Mouse (Mus musculus) brown adipose tissue, adult 24 weeks (tissue): ENCODE measurements around the gene Scgb1c1. TPM values are rescaled to one million over a fixed set of nuclear protein-coding genes. Genes with fewer than 3 reads are reported as not detected.
"Not testable (repeated sequence)": the region's sequence is repeated elsewhere in the genome, so short reads cannot be mapped to it uniquely, and the experiment has no call there.

Experiments used
- H3K27ac ChIP-seq: fragments of 200-500 bp; replicated peaks from 2 replicates; pipeline ENCODE4 v1.5.1; 2012; ENCODE audit warnings: low read depth, mild to moderate bottlenecking, low read length
- H3K4me1 ChIP-seq: fragments of 200-500 bp; 2 replicates; pipeline ENCODE4 v1.6.1; 2012; ENCODE audit warnings: low read length, mixed read lengths; ENCODE audit not compliant: control insufficient read depth, insufficient read depth, insufficient read length
- H3K4me3 ChIP-seq: fragments of 200-500 bp; 2 replicates; pipeline ENCODE4 v1.5.1; 2012; ENCODE audit warnings: low read depth, mild to moderate bottlenecking, low read length, moderate library complexity; ENCODE audit not compliant: insufficient read depth
- polyA plus RNA-seq: library from polyadenylated mRNA; stranded (reverse); fragments of >200 nt; gene quantifications from 2 replicates; pipeline ENCODE4 v1.2.4, GENCODE M21; 2012; ENCODE audit not compliant: missing spikeins, insufficient read depth, insufficient read length

Scgb1c1 gene
- polyA plus RNA-seq, 1 experiment, result not detected

- Histone ChIP-seq H3K27ac (peak overlapping the region; percentile 21; the same call in 1 of the 2 replicates), H3K4me3 (peak overlapping the region; percentile 65), H3K4me1 (peaks cover 6% of the 10 kb centered on the region; the same call in 1 of the 2 replicates)
Measured at GRCm38 (mm10) chr7:140882469-140882803, 37.1 kb downstream of the Scgb1c1 start.

- not testable (repeated sequence) for H3K4me1 ChIP-seq, H3K27ac ChIP-seq, H3K4me3 ChIP-seq
Measured at GRCm38 (mm10) chr7:140890636-140891035, 45.3 kb downstream of the Scgb1c1 start.

DNA sequence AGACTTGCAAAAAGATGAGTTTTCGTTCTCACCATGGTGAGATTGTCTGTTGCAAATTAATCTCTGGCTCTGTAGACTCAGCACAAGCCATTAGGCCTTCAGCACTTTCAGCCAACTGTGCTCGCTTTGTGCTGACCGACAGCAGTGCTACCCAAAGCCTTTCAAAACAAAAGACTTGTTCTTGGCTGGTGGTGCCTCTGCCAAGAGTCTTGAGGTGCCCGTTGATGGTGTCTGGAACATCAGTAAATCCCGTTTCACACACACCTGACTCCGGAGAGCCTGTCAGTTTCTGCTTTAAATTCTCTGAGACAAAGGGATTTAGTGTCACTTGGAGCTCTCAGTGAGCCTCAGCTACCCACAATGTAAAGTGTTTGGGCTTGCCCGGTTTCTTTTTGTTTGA, 48.7 kb downstream of the Scgb1c1 start:
- H3K4me3 ChIP-seq, result no peak overlapping the region
- no peak overlapping the region for H3K27ac ChIP-seq
- H3K4me1 ChIP-seq, result no peaks in the 10 kb centered on the region

- no peak overlapping the region for H3K27ac ChIP-seq
- H3K4me3 ChIP-seq, result no peak overlapping the region
- H3K4me1 ChIP-seq, result no peaks in the 10 kb centered on the region
Measured at GRCm38 (mm10) chr7:140894611-140895010, 49.3 kb downstream of the Scgb1c1 start.

Other genes starting within 250 kb of the Scgb1c1 start
- not detected in 2 replicates for gene Olfr46, start 244.3 kb upstream of the Scgb1c1 start, polyA plus RNA-seq
- not detected in 2 replicates for gene Olfr61, start 216.6 kb upstream of the Scgb1c1 start, polyA plus RNA-seq
- gene Olfr53, start 199.1 kb upstream of the Scgb1c1 start, polyA plus RNA-seq, result not detected in 2 replicates
- not detected in 2 replicates for gene Olfr539, start 185.6 kb upstream of the Scgb1c1 start, polyA plus RNA-seq
- gene Olfr45, start 163.6 kb upstream of the Scgb1c1 start, polyA plus RNA-seq, result not detected in 2 replicates
- gene Olfr541, start 148.3 kb upstream of the Scgb1c1 start, polyA plus RNA-seq, result not detected in 2 replicates
- gene Cyp2e1, start 81.8 kb upstream of the Scgb1c1 start, polyA plus RNA-seq, result 52.3 and 66.9 TPM in 2 replicates
- 1.0 TPM in 1 of 2 replicates, not detected in the other for gene Syce1, start 57.7 kb upstream of the Scgb1c1 start, polyA plus RNA-seq
- not detected in 2 replicates for gene Zfp941, start 23.4 kb upstream of the Scgb1c1 start, polyA plus RNA-seq
- 2.3 TPM in 1 of 2 replicates, not detected in the other for gene Urah, start 10.5 kb upstream of the Scgb1c1 start, polyA plus RNA-seq
- not detected in 2 replicates for gene Odf3, start 2.3 kb downstream of the Scgb1c1 start, polyA plus RNA-seq
- gene Gm45785, start 10.8 kb downstream of the Scgb1c1 start, polyA plus RNA-seq, result not detected in 2 replicates
- 14.4 and 15.5 TPM in 2 replicates for gene Ric8a, start 11.4 kb downstream of the Scgb1c1 start, polyA plus RNA-seq
- gene Bet1l, start 12.0 kb downstream of the Scgb1c1 start, polyA plus RNA-seq, result 43.9 and 49.2 TPM in 2 replicates
- gene Psmd13, start 36.4 kb downstream of the Scgb1c1 start, polyA plus RNA-seq, result 108 and 110 TPM in 2 replicates
- 77.2 and 79.1 TPM in 2 replicates for gene Sirt3, start 36.8 kb downstream of the Scgb1c1 start, polyA plus RNA-seq
- 8,049 and 8,538 TPM in 2 replicates for gene Cox8b, start 54.9 kb downstream of the Scgb1c1 start, polyA plus RNA-seq
- gene Nlrp6, start 75.4 kb downstream of the Scgb1c1 start, polyA plus RNA-seq, result not detected in 2 replicates
- gene Pgghg, start 95.8 kb downstream of the Scgb1c1 start, polyA plus RNA-seq, result 7.1 and 8.7 TPM in 2 replicates
- not detected in 2 replicates for gene Ifitm5, start 104.7 kb downstream of the Scgb1c1 start, polyA plus RNA-seq
- gene Gm45717, start 110.4 kb downstream of the Scgb1c1 start, polyA plus RNA-seq, result not detected in 2 replicates
- 194 and 274 TPM in 2 replicates for gene Ifitm2, start 110.4 kb downstream of the Scgb1c1 start, polyA plus RNA-seq
- gene Ifitm1, start 121.7 kb downstream of the Scgb1c1 start, polyA plus RNA-seq, result not detected in 2 replicates
- gene Ifitm3, start 165.2 kb downstream of the Scgb1c1 start, polyA plus RNA-seq, result 117 and 134 TPM in 2 replicates
- 2.1 TPM in 1 of 2 replicates, not detected in the other for gene Ifitm6, start 172.4 kb downstream of the Scgb1c1 start, polyA plus RNA-seq
- not detected in 2 replicates for gene Gm17387, start 183.6 kb downstream of the Scgb1c1 start, polyA plus RNA-seq
- gene B4galnt4, start 215.6 kb downstream of the Scgb1c1 start, polyA plus RNA-seq, result not detected in 2 replicates
- gene Pkp3, start 232.7 kb downstream of the Scgb1c1 start, polyA plus RNA-seq, result 1.6 TPM in 1 of 2 replicates, not detected in the other